Comparison of ENCODE assay signal across 15 mouse cellular contexts in the genomic region with DNA sequence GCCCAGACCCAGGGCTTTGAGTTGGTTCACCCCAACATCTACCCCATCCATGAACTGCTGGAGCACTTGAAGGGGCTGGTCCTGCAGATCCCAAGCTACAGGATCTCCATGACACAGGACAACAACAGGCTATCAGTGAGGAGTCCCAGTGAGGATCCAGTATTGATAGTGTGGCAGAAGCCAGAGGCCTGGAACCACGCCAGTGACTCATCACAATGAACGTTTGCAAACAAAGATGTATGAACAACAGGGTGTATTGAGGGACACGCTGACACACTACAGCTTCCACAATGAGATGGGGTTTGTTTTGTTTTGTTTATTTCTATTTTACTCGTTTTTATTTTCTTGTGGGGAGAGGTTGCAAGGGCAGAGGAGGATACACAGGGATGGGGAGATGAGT. TPM values are rescaled to one million over a fixed set of nuclear protein-coding genes. Genes with fewer than 3 reads are reported as not detected.
A peak's percentile ranks its signal among the peaks of the same experiment; 100 is the strongest.
DNase-seq lines count a peak whose midpoint lies in the region; ATAC-seq and TF ChIP-seq lines count a peak whose summit lies in the region.
"Had no signal": no experiment of that assay in that cellular context is flagged by ENCODE, and none has a peak within 500 bp of the region (broad histone marks: within the 10 kb centered on the region; RNA-seq: fewer than 3 reads in every experiment).

No protein-coding gene starts in this region.

- no peaks in the 10 kb centered on the region for H3K36me3 ChIP-seq in forebrain, embryonic 14.5 days (ENCODE audit: control insufficient read depth, insufficient read depth, low read length)
- H3K36me3 ChIP-seq in forebrain, embryonic 13.5 days (ENCODE audit: poor library complexity, severe bottlenecking) = no peaks in the 10 kb centered on the region
- no peaks in the 10 kb centered on the region for H3K36me3 ChIP-seq in midbrain, embryonic 15.5 days (replicated peaks)
- no peaks in the 10 kb centered on the region for H3K36me3 ChIP-seq in midbrain, postnatal 0 days (ENCODE audit: insufficient read depth, low read length)
- H3K36me3 ChIP-seq: embryonic facial prominence, embryonic 12.5 days; heart, embryonic 13.5 days; hindbrain, embryonic 12.5 days; kidney, embryonic 15.5 days had no signal

- no peaks in the 10 kb centered on the region; the same call in 1 of the 2 replicates for H3K9me3 ChIP-seq in forebrain, embryonic 14.5 days (replicated peaks; ENCODE audit: control insufficient read depth, low read length)
- peaks cover 5% of the 10 kb centered on the region; the same call in 1 of the 2 replicates for H3K9me3 ChIP-seq in forebrain, embryonic 13.5 days (replicated peaks)
- H3K9me3 ChIP-seq in midbrain, embryonic 15.5 days = no peaks in the 10 kb centered on the region
- no peaks in the 10 kb centered on the region for H3K9me3 ChIP-seq in midbrain, postnatal 0 days (ENCODE audit: low read length)
- H3K9me3 ChIP-seq: hindbrain, embryonic 12.5 days had no signal

- ATAC-seq in forebrain, embryonic 14.5 days = 0 out of 2 replicates have a peak, but pooled peaks have one; percentile 29
- no peak for ATAC-seq in forebrain, embryonic 13.5 days
- ATAC-seq in midbrain, embryonic 15.5 days (replicated peaks) = 0 out of 2 replicates have a peak, but pooled peaks have one; percentile 24
- no peak; the same call in 1 of the 2 replicates for ATAC-seq in midbrain, postnatal 0 days (ENCODE audit: low FRiP score)

- no peak for DNase-seq in forebrain, embryonic 14.5 days (ENCODE audit: low spot score)
- no peak for DNase-seq in midbrain, postnatal 0 days (ENCODE audit: low spot score)
- DNase-seq in adrenal gland, postnatal 36 days = peak; percentile 25 to 51
- peak; percentile 4 to 7 for DNase-seq in layer of hippocampus, postnatal 14 days (ENCODE audit: low spot score in 2 of 2)
- no peak for DNase-seq in lung, postnatal 10 days
- DNase-seq in thymus, postnatal 4 days = no peak
- DNase-seq: gastrocnemius, adult 2 months; thymus, postnatal 14 days had no signal

- H3K27me3 ChIP-seq in forebrain, embryonic 14.5 days (replicated peaks; ENCODE audit: control insufficient read depth, insufficient read depth, low read length) = no peaks in the 10 kb centered on the region
- H3K27me3 ChIP-seq in forebrain, embryonic 13.5 days = no peaks in the 10 kb centered on the region
- no peaks in the 10 kb centered on the region for H3K27me3 ChIP-seq in midbrain, embryonic 15.5 days (replicated peaks)
- H3K27me3 ChIP-seq in midbrain, postnatal 0 days (ENCODE audit: insufficient read depth, low read length) = no peaks in the 10 kb centered on the region
- H3K27me3 ChIP-seq: embryonic facial prominence, embryonic 12.5 days; heart, embryonic 13.5 days; hindbrain, embryonic 12.5 days; kidney, embryonic 15.5 days had no signal

- no peak overlapping the region for H3K4me3 ChIP-seq in forebrain, embryonic 14.5 days (ENCODE audit: low read depth, low read length)
- no peak overlapping the region for H3K4me3 ChIP-seq in forebrain, embryonic 13.5 days
- H3K4me3 ChIP-seq in midbrain, embryonic 15.5 days = no peak overlapping the region
- no peak overlapping the region for H3K4me3 ChIP-seq in midbrain, postnatal 0 days (ENCODE audit: low read depth, low read length)
- H3K4me3 ChIP-seq: embryonic facial prominence, embryonic 12.5 days; gastrocnemius, adult 2 months; heart, embryonic 13.5 days; hindbrain, embryonic 12.5 days; kidney, embryonic 15.5 days had no signal

- no peak overlapping the region for H3K9ac ChIP-seq in forebrain, embryonic 14.5 days (ENCODE audit: low read length)
- H3K9ac ChIP-seq in forebrain, embryonic 13.5 days = no peak overlapping the region
- no peak overlapping the region for H3K9ac ChIP-seq in midbrain, embryonic 15.5 days
- no peak overlapping the region for H3K9ac ChIP-seq in midbrain, postnatal 0 days (replicated peaks; ENCODE audit: low read length, poor library complexity, severe bottlenecking)
- H3K9ac ChIP-seq: embryonic facial prominence, embryonic 12.5 days; heart, embryonic 13.5 days; hindbrain, embryonic 12.5 days; kidney, embryonic 15.5 days; liver, embryonic 14.5 days had no signal

- TF ChIP-seq CTCF in midbrain, postnatal 0 days (IDR thresholded peaks at IDR 0.05) = no peak

- H3K4me1 ChIP-seq in forebrain, embryonic 14.5 days (ENCODE audit: control insufficient read depth, insufficient read depth, low read length) = no peaks in the 10 kb centered on the region
- H3K4me1 ChIP-seq in forebrain, embryonic 13.5 days = no peaks in the 10 kb centered on the region
- H3K4me1 ChIP-seq in midbrain, embryonic 15.5 days = no peaks in the 10 kb centered on the region
- no peaks in the 10 kb centered on the region for H3K4me1 ChIP-seq in midbrain, postnatal 0 days (ENCODE audit: insufficient read depth, low read length)
- H3K4me1 ChIP-seq: embryonic facial prominence, embryonic 12.5 days; heart, embryonic 13.5 days; hindbrain, embryonic 12.5 days; kidney, embryonic 15.5 days had no signal

- 59% methylated on average over 4 of the region's 4 CpGs for whole genome bisulfite sequencing in forebrain, embryonic 14.5 days
- WGBS in forebrain, embryonic 13.5 days = 64% methylated on average over 4 of the region's 4 CpGs
- WGBS in midbrain, embryonic 15.5 days = 66% methylated on average over 4 of the region's 4 CpGs
- WGBS in midbrain, postnatal 0 days = 56% methylated on average over 4 of the region's 4 CpGs

- no peak overlapping the region for H3K4me2 ChIP-seq in forebrain, embryonic 14.5 days (ENCODE audit: low read length)
- H3K4me2 ChIP-seq in forebrain, embryonic 13.5 days = no peak overlapping the region
- no peak overlapping the region for H3K4me2 ChIP-seq in midbrain, embryonic 15.5 days
- no peak overlapping the region for H3K4me2 ChIP-seq in midbrain, postnatal 0 days (ENCODE audit: low read depth, low read length, poor library complexity, severe bottlenecking)
- H3K4me2 ChIP-seq: embryonic facial prominence, embryonic 12.5 days; heart, embryonic 13.5 days; hindbrain, embryonic 12.5 days; kidney, embryonic 15.5 days had no signal

- no peak overlapping the region for H3K27ac ChIP-seq in forebrain, embryonic 14.5 days (ENCODE audit: low read depth, low read length)
- no peak overlapping the region for H3K27ac ChIP-seq in forebrain, embryonic 13.5 days
- H3K27ac ChIP-seq in midbrain, embryonic 15.5 days = no peak overlapping the region
- no peak overlapping the region for H3K27ac ChIP-seq in midbrain, postnatal 0 days (ENCODE audit: low read depth, low read length)
- H3K27ac ChIP-seq: embryonic facial prominence, embryonic 12.5 days; gastrocnemius, adult 2 months; heart, embryonic 13.5 days; hindbrain, embryonic 12.5 days; kidney, embryonic 15.5 days; liver, embryonic 14.5 days had no signal

RNA-seq across cellular contexts. Expression of a gene that starts 17.7 kb away (rescaled TPM):
- polyA plus RNA-seq in forebrain, embryonic 14.5 days (2014; fragmentation: Nextera tagmentation; extraction: Ambion mirVana) = 26.4 and 29.5 TPM in 2 replicates
- 24.1 and 25.0 TPM in 2 replicates for polyA plus RNA-seq in forebrain, embryonic 13.5 days (2015; fragmentation: Nextera tagmentation; extraction: Ambion mirVana)
- 26.3 and 30.2 TPM in 2 replicates for polyA plus RNA-seq in midbrain, embryonic 15.5 days (2015; fragmentation: Nextera tagmentation; extraction: Ambion mirVana)
- 17.6 and 26.2 TPM in 2 replicates for total RNA-seq in midbrain, postnatal 0 days (2014; rRNA removed)
- 19.1 and 23.5 TPM in 2 replicates for polyA plus RNA-seq in midbrain, postnatal 0 days (2015; fragmentation: Nextera tagmentation; extraction: Ambion mirVana)
- total RNA-seq in adrenal gland, postnatal 36 days (2021) = 10 to 100 TPM; 31.1 to 35.8 TPM
- total RNA-seq in layer of hippocampus, postnatal 14 days (2021) = 10 to 100 TPM; 11.3 to 14.4 TPM

Comparison
In these comparisons a context has a peak if more than half of its experiments do, and no peak if none do; other contexts are left out.
1. ATAC-seq: peak in forebrain, embryonic 14.5 days (single experiment) and midbrain, embryonic 15.5 days (single experiment); none in forebrain, embryonic 13.5 days (single experiment) and midbrain, postnatal 0 days (single experiment).
2. DNase-seq: peak in adrenal gland, postnatal 36 days (2 of 2) and layer of hippocampus, postnatal 14 days (2 of 2); none in forebrain, embryonic 14.5 days (single experiment), midbrain, postnatal 0 days (single experiment), lung, postnatal 10 days (single experiment) and thymus, postnatal 4 days (single experiment).